Mouse (Mus musculus) inflammation-experienced regulatory T-cells, adult 6 months (primary cell): Measurements from ENCODE around the gene Speer4f2. TPM values are rescaled to one million over a fixed set of nuclear protein-coding genes. Genes with fewer than 3 reads are reported as not detected.
"Not testable (repeated sequence)": the region's sequence is repeated elsewhere in the genome, so short reads cannot be mapped to it uniquely, and the experiment has no call there.

Experiments
- ATAC-seq: one replicate; pipeline ENCODE4 v1.8.0; 2017
- polyA plus RNA-seq, 3 experiments: library from polyadenylated mRNA; unstranded; fragments of 100-300 nt; shearing (Covaris generic); gene quantifications; one replicate each; pipeline ENCODE4 v1.2.1; 2017

Speer4f2 gene
- not detected for polyA plus RNA-seq

DNA sequence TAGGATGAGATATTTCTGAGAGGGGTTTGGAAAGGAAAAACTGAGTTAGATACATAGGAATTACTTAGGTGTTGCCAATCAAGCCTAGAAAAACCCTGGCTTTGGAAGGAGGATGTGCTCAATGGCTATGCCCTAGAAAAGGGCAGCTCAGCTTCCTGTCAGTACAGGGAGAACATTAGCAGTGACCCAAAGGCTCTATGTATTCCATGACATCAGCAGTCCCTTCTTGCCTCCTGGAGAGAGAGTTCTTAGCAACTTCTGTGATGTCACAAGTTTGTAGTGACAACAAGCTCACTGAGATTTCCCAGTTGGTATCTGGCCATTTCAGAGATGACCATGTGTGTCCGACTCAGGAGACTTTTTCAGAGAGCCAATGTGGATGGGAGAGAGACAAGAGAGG, at the start of gene Speer4f2:
Gene Speer4f2, plus strand, starts transcription at position 301 of the 400 bp plus-strand sequence.
- not testable (repeated sequence) for ATAC-seq

DNA sequence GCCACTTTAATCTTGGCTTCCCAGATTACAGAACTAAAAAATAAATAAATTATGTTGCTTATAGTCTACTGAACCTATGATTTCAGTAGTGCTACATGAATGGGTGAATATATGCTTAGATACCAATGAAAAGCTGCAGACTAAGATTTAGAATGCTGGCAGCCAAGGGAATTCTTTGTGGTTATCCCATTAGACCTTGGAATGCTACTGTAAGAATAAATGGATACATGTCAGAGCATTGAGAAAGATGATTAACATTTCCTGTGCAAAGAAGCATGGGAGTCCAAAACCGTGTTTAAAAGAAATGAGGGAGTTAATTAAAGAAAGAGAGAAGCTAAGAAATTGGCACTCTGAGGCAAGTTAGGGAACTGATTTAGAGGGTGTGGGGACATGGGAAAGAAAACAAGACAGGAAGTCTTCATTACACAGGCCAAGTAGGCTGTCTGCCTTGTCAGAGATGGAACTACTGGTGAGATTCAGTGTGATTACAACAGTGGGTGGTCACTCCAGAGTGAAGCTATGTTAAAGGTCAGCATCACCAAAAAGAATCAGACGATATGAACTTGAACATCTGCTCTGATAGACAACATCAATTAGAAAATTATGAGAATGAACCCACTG, 43.9 kb upstream of the Speer4f2 start:
- no peak for ATAC-seq

DNA sequence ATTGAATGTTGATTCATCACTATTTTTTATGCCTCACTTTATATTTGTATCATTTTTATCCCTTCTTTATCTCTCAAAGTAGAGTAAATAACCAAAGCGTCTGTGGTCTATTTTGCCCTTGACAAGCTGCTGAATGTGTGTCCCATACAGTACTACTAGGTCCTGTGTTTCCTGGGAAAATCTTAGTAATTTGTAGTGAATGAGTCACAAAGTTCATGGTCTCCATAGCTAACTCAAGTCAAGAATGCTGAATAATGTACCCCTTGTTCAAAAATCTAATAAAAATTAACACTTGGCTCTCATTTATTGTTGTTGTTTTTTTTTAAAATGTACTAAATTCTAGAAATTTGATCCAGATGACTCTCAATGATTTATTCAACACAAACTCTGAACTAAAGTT, 38.1 kb upstream of the Speer4f2 start:
- no peak for ATAC-seq

DNA sequence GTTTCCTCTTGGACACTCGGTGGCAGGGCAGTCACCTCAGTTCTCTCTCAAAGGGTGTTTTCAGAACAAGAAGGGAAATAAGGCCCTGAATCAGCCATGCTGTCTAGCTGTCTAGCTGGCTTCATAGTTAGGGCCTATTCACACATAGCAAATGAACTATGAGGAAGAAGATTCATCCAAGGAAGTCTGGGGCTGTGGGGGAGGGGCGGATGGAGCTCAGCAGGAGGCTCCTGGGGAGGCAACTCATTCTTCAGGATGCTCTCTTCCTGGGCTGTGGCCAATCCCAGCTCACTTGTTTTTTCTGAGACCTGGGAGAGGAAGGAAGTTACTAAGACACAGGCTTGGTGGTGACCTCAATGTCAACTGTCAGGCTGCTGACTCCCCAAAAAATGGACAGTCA, 27.2 kb upstream of the Speer4f2 start:
- not testable (repeated sequence) for ATAC-seq

DNA sequence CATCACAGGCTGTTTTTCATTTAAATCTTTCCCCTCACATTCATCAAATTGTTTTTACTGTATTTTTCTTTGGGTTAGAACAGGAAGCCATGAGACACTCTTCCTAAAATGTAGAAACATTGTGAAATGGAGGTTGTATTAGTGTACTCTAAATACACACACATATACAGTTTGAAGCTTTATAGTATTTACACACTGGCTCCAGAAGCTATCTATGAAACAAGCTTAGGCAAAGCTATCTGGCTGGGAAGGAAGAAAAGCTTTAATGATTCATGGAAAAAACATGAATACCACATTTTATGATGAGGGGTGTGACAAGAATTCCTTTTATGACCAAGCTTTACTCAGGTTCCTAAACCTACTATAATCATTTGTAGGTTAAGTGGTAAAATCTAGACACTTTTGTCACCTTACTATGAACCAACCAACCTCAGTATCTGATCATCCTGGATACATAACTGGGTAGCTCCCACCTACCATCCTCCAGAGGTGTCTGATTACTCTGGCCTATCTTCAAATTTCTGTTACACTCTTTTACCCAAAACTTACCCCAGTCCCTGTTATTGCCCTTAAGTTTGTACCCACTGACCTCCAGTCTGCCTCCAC, 13.5 kb upstream of the Speer4f2 start:
- ATAC-seq: no peak

DNA sequence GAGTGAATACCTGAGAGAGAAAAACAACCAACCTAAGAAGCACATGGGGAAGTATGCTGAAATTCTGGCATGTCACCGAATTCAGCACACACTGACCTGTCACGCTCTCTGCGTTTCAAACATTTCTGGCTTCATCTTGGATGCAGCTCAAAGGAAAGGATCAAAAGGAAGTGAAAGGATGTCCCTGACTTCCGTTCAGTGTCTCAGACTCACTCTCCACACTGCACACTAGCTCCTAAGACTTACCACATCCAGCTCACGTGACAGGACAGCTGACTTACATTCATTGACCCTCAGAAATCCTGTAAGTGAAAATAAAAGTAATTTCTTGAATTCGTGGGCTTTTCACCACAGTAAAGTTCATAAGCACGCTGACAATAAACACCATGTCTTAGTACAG, 16.9 kb downstream of the Speer4f2 start:
- ATAC-seq: no peak

DNA sequence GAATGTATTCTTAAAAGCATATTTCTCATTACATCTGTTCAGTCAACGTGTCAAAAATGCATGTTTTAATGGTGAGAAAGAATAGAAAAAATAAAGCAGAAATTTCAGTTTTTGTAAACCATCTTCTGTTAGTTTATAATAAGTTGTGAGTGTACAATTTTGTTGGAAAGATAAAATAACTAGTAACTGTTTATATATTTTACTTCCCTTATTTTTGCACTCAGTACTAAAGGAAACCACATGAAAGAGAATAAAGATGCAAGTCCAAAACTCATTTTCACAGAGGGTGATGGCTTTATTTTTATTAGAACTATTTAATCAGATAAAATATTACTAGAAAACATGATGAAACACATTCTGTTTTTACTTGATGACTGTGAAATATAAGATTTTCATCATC, 18.2 kb downstream of the Speer4f2 start:
- ATAC-seq: no peak

DNA sequence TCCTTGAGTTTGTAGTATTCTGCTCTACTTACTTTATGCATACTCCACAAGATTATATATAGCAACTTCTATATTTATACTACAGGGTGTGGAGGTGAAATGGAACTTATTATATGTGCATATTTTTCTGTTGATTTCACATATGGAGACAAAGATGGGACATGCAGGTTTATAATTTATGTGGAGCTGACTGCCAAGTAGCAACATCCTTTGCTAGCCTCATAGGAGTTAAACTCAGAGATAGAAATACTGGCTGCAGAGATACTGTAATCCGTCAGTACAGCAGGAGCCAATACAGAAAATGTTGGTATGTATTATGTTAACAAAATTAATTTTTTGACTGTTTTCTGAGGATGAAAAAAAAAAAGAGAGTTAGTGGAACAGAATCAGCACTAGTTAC, 27.6 kb downstream of the Speer4f2 start:
- no peak for ATAC-seq

DNA sequence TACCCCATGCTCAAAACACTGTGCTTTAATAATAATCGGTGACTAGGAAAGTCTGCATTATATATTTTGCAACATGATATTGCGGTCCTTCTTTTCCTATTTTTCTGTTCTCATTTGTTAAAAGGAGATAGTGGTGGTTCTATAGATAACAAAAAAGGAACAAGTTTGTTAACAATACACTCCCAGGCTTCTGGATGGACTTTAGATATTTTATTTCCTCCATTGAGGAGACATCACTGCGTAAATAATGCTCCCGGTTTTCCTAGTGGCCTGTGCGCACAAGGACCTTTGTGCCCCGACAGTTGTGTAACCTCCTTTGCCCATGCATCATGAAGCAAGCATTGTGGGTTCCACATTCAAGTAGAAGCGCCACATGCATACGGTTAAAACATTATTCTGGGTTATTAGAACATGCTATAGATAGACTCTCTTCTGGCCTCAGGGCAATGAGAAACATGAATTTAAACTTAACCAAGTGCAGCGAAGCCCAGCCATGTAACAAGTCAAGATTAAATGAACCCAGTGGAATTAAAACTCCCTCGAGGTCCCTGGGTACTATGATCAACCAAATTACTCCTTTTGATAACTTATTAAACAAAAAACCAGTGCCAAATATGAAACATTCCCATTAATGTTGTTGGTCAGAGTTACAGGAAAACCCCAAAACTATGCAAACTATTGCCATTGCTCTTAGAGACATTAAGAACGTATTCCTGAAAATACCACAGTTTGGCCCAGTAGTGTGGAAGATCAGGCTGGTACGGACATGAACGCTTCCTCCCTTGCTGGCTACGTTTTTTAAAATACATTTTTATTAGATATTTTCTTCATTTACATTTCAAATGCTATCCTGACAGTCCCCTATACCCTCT, 28.5 kb downstream of the Speer4f2 start:
- ATAC-seq: no peak

DNA sequence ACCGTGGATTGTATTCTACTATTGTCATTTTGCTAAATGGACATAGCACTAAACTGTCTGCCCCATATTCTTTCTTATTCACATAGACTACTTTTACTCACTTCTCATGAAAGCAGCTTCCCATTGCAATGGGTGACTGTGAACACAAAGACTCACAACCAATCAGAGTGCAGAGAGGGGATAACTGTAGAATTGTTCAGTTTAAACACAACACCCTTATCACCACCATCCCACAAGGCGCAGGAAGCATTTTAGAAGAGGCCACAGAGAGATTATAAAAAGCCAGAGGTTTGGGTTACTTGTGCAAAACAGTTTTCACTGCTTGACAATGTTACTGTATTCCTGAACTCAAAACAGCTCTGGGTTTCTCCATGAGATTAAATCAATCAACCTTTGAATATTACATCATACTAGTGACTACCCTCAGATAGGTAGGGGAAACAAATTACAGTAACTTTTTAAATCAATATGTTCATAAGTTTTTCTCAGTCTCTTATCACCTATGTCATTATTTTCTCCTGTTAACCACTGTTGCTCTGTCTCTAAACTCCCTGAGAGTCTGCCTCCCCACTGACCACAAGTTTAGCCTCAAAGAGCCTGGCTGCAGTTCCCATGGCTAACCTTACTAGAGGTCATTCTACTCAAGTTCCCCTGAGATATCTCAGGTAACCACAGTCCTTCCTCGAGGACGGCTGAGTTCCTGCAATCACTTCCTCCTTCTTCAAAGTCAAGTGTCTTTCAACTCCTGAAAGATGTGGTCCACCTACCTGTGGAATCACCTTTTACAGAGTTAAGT, 29.5 kb downstream of the Speer4f2 start:
- ATAC-seq: no peak

DNA sequence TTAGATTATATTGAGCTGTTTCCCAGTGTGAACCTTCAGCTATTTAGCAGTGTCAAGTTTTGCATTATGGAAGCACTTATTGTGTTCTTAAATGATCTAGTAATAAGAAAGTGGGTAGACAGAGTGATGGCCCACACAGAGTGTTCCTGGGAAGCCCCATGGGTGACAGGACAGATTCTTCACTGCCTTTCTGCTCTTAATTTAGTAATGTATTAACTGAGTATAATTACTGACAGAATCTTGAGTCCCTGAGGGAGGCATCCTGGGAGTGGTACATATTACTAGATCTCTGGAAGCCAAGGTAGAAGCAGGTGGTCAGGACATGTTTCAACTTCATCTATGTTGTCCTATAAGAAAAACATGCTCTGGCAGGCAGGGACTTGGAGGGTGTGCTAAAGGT, 30.6 kb downstream of the Speer4f2 start:
- no peak for ATAC-seq

DNA sequence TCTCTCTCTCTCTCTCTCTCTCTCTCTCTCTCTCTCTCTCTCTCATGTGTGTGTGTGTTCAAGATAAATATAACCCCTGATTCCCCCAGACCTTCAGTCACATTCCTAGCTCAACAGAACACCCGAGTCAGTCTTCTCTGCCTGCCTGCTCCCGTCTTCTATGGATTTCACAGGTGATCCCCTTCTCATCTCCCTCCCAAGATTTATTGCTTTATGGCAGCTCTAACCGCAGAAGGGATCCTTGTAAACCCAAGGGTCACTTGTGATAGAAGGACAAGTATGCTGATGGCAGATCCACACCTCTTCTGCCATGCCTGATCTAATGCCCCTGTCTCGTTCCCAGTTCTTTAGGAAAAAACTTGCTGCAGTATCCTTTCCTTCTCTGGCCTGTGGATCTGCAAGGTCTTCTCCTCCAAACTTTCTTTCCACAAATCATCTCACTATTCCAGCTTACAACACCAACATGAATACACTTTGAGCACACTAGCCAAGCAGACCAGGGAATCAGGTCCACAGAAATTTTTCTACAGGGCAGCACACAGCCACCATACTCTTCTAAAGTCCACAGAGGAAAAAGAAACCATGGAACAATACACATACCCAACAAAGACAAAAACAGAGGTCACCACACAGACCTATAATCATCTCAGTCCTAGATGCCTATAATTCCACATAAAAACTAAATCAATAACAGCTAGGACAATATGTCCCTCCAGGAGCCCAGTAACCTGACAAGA, 36.1 kb downstream of the Speer4f2 start:
- ATAC-seq: no peak

DNA sequence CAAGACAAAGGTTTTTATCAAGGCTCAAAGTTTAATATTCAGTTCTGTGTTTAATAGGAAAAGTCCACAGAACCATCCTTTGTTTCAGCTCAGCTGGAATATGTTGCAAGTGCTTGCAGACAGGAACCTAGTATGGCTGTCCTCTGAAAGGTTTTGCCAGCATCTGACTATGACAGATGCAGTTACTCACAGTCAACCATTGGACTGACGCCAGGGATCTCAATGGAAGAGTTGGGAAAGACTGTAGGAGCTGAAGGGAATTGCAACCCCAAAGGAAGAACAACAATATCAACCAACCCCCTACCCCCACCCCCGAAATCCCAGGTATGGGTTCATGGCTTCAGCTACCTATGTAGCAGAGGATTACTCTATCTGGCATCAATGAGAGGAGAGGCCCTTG, 44.2 kb downstream of the Speer4f2 start:
- ATAC-seq: no peak

DNA sequence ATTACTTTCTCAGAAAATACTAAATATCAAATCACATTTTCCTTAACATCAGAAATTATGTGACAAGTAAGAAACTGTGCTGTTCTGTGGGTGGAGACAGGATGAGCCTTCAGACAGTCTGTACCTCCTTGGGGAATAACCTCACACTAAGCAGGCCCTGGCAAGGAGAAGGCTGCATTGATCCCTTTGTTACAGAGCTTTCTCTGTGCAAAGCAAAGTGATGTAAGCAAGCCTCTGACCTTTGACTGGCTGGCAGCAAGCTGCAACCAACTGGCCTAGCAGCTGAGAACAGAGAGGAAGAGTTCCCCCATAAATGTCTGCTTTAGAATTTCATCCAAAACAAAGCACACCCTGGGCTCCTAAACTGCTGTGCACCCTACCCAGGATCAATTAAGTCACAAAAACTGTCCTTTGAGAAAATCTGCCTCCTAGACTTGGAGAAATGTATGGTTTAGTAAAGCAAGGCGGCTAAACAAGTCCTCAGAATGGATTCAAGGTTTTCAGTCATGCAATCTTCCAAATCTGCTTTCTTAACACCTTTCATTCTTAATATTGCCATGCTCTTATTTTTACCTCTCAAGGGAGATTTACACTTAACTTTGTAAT, 46.3 kb downstream of the Speer4f2 start:
- no peak for ATAC-seq

DNA sequence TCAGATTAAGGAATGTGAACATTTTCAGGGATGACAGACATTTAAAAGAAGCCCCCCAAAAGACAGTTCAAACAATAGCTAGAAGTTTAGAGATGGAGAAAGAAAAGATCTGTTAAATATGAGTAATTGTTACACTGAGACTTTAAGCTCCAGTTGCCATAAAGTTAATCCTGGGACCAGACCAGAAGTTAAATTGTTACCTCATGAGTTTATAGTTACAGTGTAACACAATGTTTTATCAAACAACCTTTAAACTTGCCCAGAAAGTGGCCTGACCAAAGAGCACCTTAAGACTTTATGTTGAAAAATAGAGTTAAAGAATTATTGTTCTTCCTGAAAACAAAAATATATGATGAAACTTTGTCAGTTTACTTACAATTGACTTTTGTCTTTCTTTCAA, 46.9 kb downstream of the Speer4f2 start:
- no peak for ATAC-seq

DNA sequence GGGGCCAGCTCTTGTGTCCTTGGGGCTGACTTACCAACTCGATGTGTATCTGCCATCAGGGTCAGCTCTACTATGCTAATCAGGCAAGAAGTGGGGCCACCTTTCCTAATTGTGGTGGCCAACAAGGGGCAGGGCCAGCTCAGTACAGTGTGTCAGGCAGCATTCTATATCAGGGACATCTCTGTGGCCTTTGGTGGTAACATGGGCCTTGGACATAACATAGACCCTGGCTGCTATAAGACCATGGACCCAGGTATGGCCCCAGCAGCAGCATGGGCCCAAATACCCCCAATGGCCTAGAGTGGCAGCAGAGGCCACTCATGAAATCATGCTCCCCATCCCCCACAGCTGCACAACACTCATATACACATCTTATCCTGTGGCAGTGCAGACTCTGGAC, 49.2 kb downstream of the Speer4f2 start:
- no peak for ATAC-seq

DNA sequence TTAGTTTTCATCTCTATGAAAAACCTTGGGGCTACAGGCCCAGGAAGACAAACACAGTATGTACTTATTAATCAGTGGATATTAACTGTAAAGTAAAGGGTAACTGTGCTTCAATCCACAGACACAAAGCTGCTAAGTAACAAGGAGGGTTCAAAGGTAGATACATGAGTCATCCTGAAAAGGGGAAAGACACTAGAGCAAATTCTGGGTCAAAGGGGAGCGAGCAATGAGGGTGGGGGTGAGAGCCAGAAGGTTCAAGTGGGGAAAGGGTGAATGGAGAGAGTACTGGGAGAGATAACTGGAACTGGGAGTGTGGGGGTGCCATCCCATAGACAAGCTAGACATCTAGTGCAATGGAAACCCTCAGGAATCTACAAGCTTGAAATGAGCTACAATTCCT, 54.0 kb downstream of the Speer4f2 start:
- ATAC-seq: no peak
